Mouse (Mus musculus): ENCODE data around the gene Tnfrsf18. TPM values are rescaled to one million over a fixed set of nuclear protein-coding genes. Genes with fewer than 3 reads are reported as not detected.

Gene Tnfrsf18
- total RNA-seq (2021), result under 1 TPM in 1 of 2 experiments, not detected in 1; 0.32 TPM
- long read RNA-seq, experiment 1, result 0 reads
- long read RNA-seq, experiment 2, result 0 reads

DNA sequence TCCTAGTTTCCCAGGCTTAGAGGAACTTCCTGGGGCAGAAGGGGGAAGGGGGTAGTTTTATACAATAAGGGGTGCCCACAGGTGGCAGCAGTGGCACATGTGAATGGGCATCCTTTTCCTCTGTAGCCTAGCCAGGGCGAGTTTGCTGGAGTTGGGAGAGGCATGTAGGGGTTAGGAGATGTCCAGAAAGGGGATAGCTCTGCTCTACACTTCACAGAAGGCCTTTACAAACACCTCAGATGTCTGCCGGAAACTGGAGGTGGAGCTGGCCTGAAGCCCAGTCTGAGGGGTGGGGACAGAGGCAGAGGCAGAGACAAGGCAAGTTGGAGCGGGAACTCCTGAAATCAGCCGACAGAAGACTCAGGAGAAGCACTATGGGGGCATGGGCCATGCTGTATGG is at the start of gene Tnfrsf18:
Tnfrsf18 (plus strand) TSS at position 152 of the 400 bp plus-strand sequence.
- intact Hi-C loops (cut with DNase I), result no loop called here
- peak; percentile 47 to 54 for DNase-seq (ENCODE audit: low spot score in 2 of 2)

GRCm38 (mm10) chr4:155981436-155982082 is 44.4 kb upstream of the Tnfrsf18 start:
- intact Hi-C loops (cut with DNase I), result no loop called here
- DNase-seq (ENCODE audit: low spot score in 2 of 2), result no peak

DNA sequence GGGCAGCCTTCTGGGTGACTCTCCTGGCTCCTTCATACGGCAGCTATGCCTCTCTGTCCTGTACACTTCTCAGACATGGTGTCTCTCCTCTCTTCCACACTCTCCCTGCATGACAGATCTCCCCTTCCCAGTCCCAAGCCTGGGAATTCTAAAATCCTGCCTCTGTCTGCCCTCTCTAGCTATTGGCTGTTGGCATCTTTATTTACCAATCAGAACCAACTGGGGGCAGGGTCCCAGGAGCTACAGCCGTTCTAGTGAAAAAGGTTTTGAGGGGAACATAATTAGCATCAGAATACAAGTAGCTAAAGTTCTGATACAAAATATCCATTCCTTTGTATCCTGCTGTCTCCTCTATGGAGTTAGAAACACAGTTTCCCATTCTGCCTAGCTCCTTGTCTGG is 42.2 kb upstream of the Tnfrsf18 start:
- intact Hi-C loops (cut with DNase I), result no loop called here

DNA sequence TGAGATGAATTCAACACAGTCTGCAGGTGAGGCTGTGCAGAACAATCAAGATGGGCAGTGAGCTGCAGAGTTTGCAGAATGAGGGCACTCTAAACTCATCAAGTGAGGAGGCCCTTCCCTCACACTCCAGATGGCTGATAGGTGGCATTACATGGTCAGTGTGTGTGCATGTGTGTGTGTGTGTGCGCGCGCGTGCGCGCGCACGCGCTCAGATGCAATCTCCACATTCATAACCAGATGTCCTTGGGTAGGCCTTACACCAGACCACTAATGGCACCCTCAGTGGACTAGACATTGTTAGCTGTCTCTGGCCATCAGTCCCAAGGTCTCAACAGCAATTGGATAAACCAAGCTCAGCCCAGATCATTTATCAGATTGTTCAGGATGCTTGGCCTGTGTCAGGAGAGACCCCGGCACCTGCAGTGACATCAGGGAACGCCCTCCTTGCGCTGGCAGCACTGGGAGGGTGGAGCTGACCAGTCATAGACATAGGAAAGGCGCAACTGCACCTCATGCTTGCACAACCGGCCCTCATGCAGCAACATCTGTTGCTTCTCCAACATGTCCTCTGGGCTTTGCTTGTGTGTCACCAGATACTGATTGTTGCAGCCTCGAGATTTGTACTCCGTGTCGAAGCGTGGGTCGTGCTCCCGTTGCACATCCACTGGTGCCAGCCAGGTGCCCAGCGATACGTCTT is 34.6 kb upstream of the Tnfrsf18 start:
- no peak for DNase-seq (ENCODE audit: low spot score in 2 of 2)
- intact Hi-C loops (cut with DNase I), result no loop called here

More for the DNA sequence above, 42.2 kb upstream of the Tnfrsf18 start:
- DNase-seq (ENCODE audit: low spot score in 2 of 2), result no peak

- DNase-seq (ENCODE audit: low spot score in 2 of 2), result no peak
These were observed 34.1 kb upstream of the Tnfrsf18 start for GRCm38 (mm10) chr4:155991908-155992230.

DNA sequence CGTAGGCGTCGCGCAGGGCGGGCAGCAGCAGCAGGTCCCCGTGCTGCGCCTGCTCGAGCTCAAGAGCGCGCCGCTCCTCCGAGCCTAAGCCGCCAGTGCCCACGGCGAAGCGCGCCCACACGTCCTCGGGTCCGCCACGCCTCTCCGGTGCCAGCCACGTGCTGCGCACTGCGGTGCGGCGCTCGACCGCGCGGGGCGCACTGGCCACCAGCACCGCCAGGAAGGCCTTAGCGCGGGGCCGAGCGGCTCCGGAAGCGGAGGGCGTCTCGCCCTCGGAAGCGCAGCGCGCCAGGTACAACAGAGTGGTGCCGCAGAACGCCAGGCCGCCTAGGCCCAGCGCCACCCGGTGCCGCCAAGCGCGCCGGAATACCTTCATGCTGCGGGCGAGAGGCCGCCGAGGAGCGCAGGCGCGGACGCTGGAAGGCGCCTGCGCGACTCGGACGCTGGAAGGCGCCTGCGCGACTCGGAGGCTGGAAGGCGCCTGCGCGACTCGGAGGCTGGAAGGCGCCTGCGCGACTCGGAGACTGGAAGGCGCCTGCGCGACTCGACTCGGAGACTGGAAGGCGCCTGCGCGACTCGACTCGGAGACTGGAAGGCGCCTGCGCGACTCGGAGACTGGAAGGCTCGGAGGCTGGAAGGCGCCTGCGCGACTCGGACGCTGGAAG is 33.6 kb upstream of the Tnfrsf18 start, which contains the start of the genes B3galt6 and Sdf4:
B3galt6 (minus strand) TSS at position 409 of the 665 bp plus-strand sequence.
Sdf4 (plus strand) TSS at position 632 of the 665 bp plus-strand sequence.
- DNase-seq (ENCODE audit: low spot score in 2 of 2), result peak; percentile 84 to 95
- intact Hi-C loops (cut with DNase I), result no loop called here

More at GRCm38 (mm10) chr4:155991908-155992230, 34.1 kb upstream of the Tnfrsf18 start:
- intact Hi-C loops (cut with DNase I), result no loop called here

GRCm38 (mm10) chr4:155992906-155993547 is 32.9 kb upstream of the Tnfrsf18 start:
- peak in 1 of 2 experiments; percentile 96 for DNase-seq (ENCODE audit: low spot score in 2 of 2)
- intact Hi-C loops (cut with DNase I), result no loop called here

DNA sequence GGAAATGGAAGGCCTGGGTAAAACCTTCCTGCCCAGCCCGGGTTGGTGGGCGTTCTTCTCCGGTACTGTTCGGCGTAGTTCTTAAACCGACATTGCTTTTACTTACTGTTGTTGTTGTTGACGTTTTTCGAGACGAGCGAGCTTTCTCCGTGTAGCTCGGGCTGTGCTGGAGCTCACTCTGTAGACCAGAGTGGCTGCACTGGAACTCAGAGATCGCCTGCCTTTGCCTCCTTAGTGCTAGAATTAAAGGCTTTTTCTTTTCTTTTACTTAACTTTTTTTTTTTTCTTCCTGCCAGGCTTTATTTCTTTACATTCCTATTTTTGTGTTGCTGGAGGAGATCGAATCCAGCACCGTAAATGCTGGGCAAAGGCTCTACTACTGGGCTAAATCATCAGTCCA is 32.4 kb upstream of the Tnfrsf18 start:
- intact Hi-C loops (cut with DNase I), result no loop called here
- DNase-seq (ENCODE audit: low spot score in 2 of 2), result no peak

DNA sequence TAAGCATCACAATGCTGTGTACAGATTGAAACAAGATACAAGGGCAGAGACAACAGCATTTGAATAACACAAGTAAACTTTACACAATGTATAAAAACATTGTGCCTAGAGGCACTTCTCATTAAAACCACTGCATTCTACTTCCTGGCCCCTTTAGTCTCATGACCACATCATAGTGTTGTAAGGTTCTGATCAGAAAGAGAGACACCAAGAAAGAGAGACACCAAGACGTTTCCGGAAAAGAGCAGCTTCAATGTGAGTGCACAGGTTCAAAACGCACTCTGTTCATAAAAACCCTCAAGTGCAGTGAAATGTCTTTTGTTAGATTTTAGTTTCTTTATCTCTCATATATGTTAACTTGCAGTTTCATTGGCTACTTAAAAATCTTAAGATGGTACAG is 21.9 kb upstream of the Tnfrsf18 start:
- no peak for DNase-seq (ENCODE audit: low spot score in 2 of 2)
- intact Hi-C loops (cut with DNase I), result no loop called here

DNA sequence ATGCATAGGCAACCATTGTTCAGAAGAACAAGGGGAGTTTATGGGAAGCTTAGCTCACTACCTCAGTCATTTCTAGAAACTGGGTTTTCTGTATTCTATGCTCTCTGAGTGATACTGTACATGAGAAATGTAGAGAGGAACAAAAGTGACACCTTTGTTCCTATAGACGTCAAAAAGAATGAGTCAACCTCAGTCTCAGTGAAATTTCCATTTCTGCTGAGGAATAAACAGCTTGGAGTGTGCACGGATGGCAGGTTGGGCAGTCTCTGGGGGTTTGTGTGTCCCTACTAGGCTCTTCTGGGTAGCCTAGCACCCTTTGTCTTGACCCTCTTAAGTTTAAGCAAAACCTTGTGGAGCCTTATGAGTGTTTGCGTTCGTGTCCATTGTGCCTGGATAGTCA is 17.6 kb upstream of the Tnfrsf18 start:
- DNase-seq (ENCODE audit: low spot score in 2 of 2), result no peak
- intact Hi-C loops (cut with DNase I), result no loop called here

DNA sequence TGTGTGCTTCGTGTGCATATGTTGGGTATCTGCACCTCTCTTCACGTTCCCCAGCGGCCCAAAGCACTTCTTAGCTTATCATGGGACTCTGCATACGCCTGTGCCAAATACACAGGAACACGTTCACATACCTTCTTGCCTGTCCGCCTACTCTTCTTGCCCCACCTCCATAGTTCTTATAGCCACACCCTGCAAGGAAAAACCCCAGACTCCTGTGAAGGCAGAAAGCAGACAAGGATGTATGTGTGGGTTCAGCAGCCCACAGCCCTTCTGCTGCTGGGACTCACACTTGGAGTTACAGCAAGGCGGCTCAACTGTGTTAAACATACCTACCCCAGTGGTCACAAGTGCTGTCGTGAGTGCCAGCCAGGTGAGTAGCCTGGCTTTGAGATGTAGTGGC is 12.3 kb upstream of the Tnfrsf18 start, which contains the start of gene Tnfrsf4:
Tnfrsf4 (plus strand) TSS at position 207 of the 400 bp plus-strand sequence.
- intact Hi-C loops (cut with DNase I), result no loop called here
- peak in 1 of 2 experiments; percentile 40 for DNase-seq (ENCODE audit: low spot score in 2 of 2)

DNA sequence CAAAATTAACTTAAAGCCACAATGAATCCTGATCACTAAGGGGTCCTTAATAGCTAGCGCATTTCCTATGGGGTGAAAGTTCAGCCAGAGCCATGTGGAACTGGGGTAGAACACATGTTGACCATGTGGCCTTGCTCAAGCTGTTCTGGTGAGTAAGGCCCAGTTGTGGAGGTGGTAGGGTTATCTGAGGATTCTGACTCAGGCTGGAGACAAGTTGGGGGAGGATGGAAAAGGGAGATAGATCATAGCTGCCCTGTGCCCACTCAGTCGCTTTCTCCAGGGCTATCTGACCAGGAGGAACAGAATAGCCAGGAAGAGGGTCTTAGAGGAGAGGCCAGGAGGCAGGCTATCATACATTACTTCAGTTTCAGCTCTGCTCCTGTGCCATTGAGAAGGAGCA is 11.5 kb upstream of the Tnfrsf18 start:
- DNase-seq (ENCODE audit: low spot score in 2 of 2), result no peak
- intact Hi-C loops (cut with DNase I), result no loop called here

DNA sequence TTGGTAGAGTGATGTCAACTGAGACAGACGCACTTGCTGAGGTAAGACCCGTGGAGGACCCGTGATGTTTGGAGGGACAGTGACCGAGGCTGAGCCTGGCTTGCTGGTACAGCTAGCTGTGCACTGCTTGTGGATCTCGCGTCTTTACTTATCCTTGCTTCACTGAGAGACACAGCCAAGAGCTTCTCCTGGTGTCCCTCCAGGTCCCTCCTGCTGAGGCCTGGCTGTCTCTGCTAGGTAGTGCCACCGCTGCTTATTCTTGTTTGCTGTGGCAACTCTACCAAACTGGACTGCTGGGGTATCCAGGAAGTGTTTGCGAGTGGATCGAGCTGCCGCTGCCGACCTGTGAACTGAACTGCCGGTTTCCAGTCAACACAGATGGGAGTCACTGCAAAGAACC is 6.2 kb upstream of the Tnfrsf18 start:
- DNase-seq (ENCODE audit: low spot score in 2 of 2), result no peak
- intact Hi-C loops (cut with DNase I), result no loop called here

- intact Hi-C loops (cut with DNase I), result no loop called here
- DNase-seq (ENCODE audit: low spot score in 2 of 2), result no peak
These were observed 4.6 kb upstream of the Tnfrsf18 start for GRCm38 (mm10) chr4:156021381-156021780.

DNA sequence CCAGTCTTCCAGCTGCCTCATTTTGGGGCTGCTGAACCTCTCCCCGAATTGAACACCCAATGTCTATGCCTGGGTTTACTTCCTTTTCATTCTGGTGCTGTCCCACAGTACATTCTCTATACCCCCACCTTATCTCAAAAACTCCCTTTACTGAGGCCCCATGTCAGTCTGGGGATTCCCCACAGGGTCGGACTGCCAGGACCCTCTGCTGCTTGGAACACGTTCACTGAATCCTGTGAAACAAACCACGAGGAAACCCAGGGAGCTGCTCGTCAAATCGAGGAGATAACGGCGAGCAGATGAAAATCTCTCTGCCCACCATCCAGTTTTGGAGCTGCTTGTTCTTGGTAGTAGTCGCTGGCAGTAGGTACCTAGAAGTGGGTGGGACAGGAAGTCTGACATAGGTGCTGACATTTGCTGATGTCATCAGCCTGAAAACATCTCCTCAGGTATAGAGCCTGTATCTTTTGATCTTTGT is 4.0 kb upstream of the Tnfrsf18 start:
- intact Hi-C loops (cut with DNase I), result no loop called here
- no peak for DNase-seq (ENCODE audit: low spot score in 2 of 2)

GRCm38 (mm10) chr4:156023520-156023919 is 2.4 kb upstream of the Tnfrsf18 start:
- no peak for DNase-seq (ENCODE audit: low spot score in 2 of 2)
- intact Hi-C loops (cut with DNase I), result no loop called here

GRCm38 (mm10) chr4:156024184-156024583 is 1.8 kb upstream of the Tnfrsf18 start:
- intact Hi-C loops (cut with DNase I), result no loop called here
- DNase-seq (ENCODE audit: low spot score in 2 of 2), result peak; percentile 20 to 59

GRCm38 (mm10) chr4:156028580-156028979 is 2.6 kb downstream of the Tnfrsf18 start:
- intact Hi-C loops (cut with DNase I), result no loop called here
- no peak for DNase-seq (ENCODE audit: low spot score in 2 of 2)

- intact Hi-C loops (cut with DNase I), result loop anchor here (5.0 kb wide), 1 partner anchor 77 kb away; the partner anchor contains the start of gene 9430015G10Rik
These were observed 4.7 kb downstream of the Tnfrsf18 start for GRCm38 (mm10) chr4:156030651-156031118.

More at GRCm38 (mm10) chr4:156030651-156031118, 4.7 kb downstream of the Tnfrsf18 start:
- no peak for DNase-seq (ENCODE audit: low spot score in 2 of 2)

All from left cerebral cortex, postnatal 14 days (tissue).